Mouse (Mus musculus) liver, embryonic 14.5 days (tissue): ENCODE measurements at regions not wholly inside any gene's neighbourhood (a gene's known extent, or its start where the extent isn't known, plus 50 kb on each side); places are given as distances from the start of the nearest gene placed in this dataset.

Experiments
- CTCF ChIP-seq: IDR thresholded peaks from 2 replicates; pipeline ENCODE4 v1.5.1; 2016; ENCODE audit warnings: antibody characterized with exemption, low read depth, control low read depth
- EP300 ChIP-seq: IDR thresholded peaks from 2 replicates; pipeline ENCODE4 v1.6.1; 2016; ENCODE audit warnings: antibody characterized with exemption, low read depth

DNA sequence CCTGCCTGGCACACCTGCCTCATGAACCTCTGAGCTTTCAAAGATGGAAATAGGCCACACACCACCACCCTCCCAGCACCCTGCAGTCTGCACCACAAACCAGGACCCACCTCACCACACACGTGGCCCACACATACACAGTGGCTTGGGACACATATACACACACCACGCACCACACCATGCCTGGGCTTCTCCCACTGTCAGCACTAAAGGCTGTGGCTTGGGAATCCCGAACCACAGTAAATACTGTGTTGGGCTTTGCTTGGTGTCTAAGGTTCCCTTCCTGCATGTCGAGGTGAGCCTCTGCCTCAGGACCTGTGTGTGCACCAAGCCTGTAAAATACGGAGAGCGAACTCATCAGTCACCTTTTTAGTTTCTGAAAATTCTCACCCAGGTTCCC is 189.3 kb downstream of the Irx2 start:
- TF ChIP-seq CTCF (no peak), EP300 (no peak)
